Mouse (Mus musculus) midbrain, embryonic 11.5 days (tissue): Measurements from ENCODE around the gene Slc43a1. TPM values are rescaled to one million over a fixed set of nuclear protein-coding genes. Genes with fewer than 3 reads are reported as not detected.

Source experiments
- ATAC-seq: fragments of 200-750 bp; cut with Nextera tagmentation; 2 replicates; pipeline ENCODE4 v1.8.0; 2017; ENCODE audit warnings: moderate TSS enrichment, moderate library complexity; ENCODE audit not compliant: low FRiP score
- DNase-seq: peaks from one replicate; pipeline ENCODE4 v3.0.0; 2015; ENCODE audit warnings: low spot score; ENCODE audit errors: missing footprints
- H3K27ac ChIP-seq: fragments of 300-500 bp; sonication (generic); 2 replicates; pipeline ENCODE4 v1.5.1; 2014; ENCODE audit warnings: low read depth, low read length
- H3K27me3 ChIP-seq: fragments of 300-500 bp; sonication (generic); 2 replicates; pipeline ENCODE4 v1.6.1; 2014; ENCODE audit warnings: mild to moderate bottlenecking, low read length, moderate library complexity, mixed read lengths; ENCODE audit not compliant: control insufficient read depth, insufficient read depth
- H3K36me3 ChIP-seq: fragments of 300-500 bp; sonication (generic); 2 replicates; pipeline ENCODE4 v1.6.1; 2014; ENCODE audit warnings: mild to moderate bottlenecking, low read length, moderate library complexity, mixed read lengths; ENCODE audit not compliant: control insufficient read depth, insufficient read depth
- H3K4me1 ChIP-seq: fragments of 300-500 bp; sonication (generic); 2 replicates; pipeline ENCODE4 v1.6.1; 2014; ENCODE audit warnings: low read length; ENCODE audit not compliant: control insufficient read depth, insufficient read depth
- H3K4me2 ChIP-seq: fragments of 300-500 bp; sonication (generic); 2 replicates; pipeline ENCODE4 v1.6.1; 2014; ENCODE audit warnings: mild to moderate bottlenecking, moderate library complexity
- H3K4me3 ChIP-seq: fragments of 300-500 bp; sonication (generic); 2 replicates; pipeline ENCODE4 v1.5.1; 2014; ENCODE audit warnings: low read depth, low read length
- H3K9ac ChIP-seq: fragments of 300-500 bp; sonication (generic); 2 replicates; pipeline ENCODE4 v1.6.1; 2014; ENCODE audit warnings: low read length
- H3K9me3 ChIP-seq: fragments of 300-500 bp; sonication (generic); 2 replicates; pipeline ENCODE4 v1.6.1; 2016; ENCODE audit warnings: low read length; ENCODE audit not compliant: control insufficient read depth
- WGBS: fragments of 180-500 bp; shearing (Covaris S2); extraction: QIAGEN DNeasy Blood & Tissue Kit; methylation state at CpG from one replicate; pipeline ENCODE4 v1.1.7; 2014; 5-methylcytosine and 5-hydroxymethylcytosine counted together
- polyA plus RNA-seq: library from polyadenylated mRNA; unstranded; fragments of >200 nt; fragmentation: Nextera tagmentation; extraction: Ambion mirVana; gene quantifications from 2 replicates; pipeline ENCODE4 v1.2.1, GENCODE M21; 2014

Slc43a1 gene
- polyA plus RNA-seq, 1 experiment from 2014 or later = 18.6 TPM

DNA sequence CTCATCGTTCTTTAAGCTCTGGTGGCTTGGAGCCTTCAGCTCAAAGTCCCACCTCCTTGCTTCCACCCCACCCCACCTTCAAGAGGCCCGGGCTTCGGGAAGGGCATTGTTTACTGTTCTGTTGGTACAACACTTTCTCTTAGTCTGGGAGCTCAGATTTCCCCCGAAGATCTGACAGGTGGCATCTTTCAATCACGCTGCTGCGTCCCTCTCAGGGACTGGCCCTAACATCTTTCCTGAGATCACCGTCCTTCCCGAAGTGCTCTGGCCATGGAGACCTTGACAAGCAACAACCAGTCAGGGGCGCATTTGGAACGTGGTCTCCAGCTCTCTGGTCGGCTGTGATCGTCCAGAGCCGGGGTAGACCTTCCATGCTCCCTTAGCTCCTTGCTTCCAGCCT lies 16.1 kb upstream of the Slc43a1 start, which contains the start of gene Smtnl1:
Gene Smtnl1 (minus strand): TSS at position 101 of the 400 bp plus-strand sequence.
- Histone ChIP-seq H3K9ac (no peak within 1 kb of the TSS), H3K36me3 (no peaks in the 10 kb centered on the region), H3K27me3 (no peaks in the 10 kb centered on the region), H3K4me3 (no peak within 1 kb of the TSS), H3K4me2 (no peak within 1 kb of the TSS), H3K4me1 (peaks cover 2% of the 10 kb centered on the region; the same call in 1 of the 2 replicates), H3K27ac (no peak within 1 kb of the TSS), H3K9me3 (no peaks in the 10 kb centered on the region)
- DNase-seq = peak; percentile 21
- 71% methylated on average over 13 of the region's 13 CpGs for WGBS
- no peak for ATAC-seq

DNA sequence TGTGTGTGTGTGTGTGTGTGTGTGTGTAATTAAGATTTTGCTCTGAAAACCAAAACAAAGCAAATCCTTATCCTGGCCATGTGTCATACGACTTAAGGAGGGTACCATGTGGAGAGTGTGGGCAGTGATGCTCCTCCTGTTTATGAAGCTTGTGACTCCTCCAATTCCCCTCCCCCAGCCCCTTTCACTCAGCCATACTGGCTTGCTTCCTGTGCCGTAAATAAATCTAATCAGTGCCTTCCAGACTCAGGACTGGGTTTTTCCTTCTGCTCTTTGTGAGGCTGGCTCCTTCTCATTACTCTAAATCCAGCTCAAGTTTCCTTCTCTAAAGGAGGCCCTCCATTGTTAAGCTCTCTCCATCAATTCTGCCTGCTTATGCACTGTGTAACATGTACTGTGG lies 15.4 kb upstream of the Slc43a1 start:
- Histone ChIP-seq H3K27me3 (no peaks in the 10 kb centered on the region), H3K36me3 (no peaks in the 10 kb centered on the region), H3K9me3 (no peaks in the 10 kb centered on the region), H3K4me2 (no peak overlapping the region), H3K4me1 (peaks cover 4% of the 10 kb centered on the region; the same call in 1 of the 2 replicates), H3K4me3 (no peak overlapping the region), H3K9ac (no peak overlapping the region), H3K27ac (no peak overlapping the region)
- DNase-seq = peak; percentile 39
- 66% methylated on average over 2 of the region's 2 CpGs for WGBS
- ATAC-seq = no peak

DNA sequence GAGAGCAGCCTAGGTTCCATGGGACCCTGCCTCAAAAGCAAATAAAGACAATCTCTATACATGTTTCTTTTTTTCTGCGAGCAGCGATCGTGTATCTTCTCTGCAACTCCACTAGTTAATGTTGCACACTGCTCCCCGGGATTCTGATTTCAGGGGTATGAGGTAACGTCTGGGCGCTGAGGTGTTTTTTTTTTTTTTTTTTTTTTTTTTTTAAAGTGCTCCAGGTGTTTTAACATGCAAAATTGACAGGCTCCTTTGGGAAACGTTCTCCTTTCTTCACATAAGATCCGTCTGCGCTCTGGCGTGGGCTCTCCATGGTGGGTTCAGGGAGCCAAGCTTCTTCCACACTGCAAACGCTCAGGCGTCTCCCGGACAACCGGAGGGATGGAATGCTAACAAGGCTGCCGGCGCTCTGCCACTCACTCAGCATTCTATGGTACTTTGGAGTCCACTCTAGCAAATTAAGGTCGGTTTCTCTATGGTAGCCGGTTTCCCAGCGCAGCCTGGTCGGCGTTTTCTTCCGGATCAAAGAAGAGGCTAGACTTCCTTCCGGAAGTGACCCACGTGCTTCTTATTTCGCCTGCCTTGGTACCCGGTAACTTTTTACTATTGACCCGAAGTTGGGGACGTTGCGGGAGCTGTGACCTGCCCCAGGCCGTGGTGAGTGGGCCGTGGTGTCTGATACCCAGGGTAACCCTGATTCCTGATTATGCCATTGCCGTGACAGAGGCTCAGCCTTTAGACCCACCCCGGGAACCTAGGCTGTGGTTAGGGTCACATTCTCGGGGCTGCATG lies 12.0 kb upstream of the Slc43a1 start, which contains the start of gene Timm10:
Gene Timm10 (plus strand): TSS at position 510 of the 795 bp plus-strand sequence.
- H3K4me1 ChIP-seq = peaks cover 4% of the 10 kb centered on the region; the same call in 1 of the 2 replicates
- ATAC-seq (peak; percentile 90), DNase-seq (peak; percentile 97)
- H3K27ac ChIP-seq = no peak within 1 kb of the TSS
- H3K4me3 ChIP-seq = peak within 1 kb of the TSS; percentile 70
- WGBS = under 1% methylated on average over 34 of the region's 34 CpGs
- no peaks in the 10 kb centered on the region for H3K27me3 ChIP-seq
- no peaks in the 10 kb centered on the region for H3K36me3 ChIP-seq
- peak within 1 kb of the TSS; percentile 82 for H3K4me2 ChIP-seq
- no peaks in the 10 kb centered on the region for H3K9me3 ChIP-seq
- peak within 1 kb of the TSS; percentile 68 for H3K9ac ChIP-seq

DNA sequence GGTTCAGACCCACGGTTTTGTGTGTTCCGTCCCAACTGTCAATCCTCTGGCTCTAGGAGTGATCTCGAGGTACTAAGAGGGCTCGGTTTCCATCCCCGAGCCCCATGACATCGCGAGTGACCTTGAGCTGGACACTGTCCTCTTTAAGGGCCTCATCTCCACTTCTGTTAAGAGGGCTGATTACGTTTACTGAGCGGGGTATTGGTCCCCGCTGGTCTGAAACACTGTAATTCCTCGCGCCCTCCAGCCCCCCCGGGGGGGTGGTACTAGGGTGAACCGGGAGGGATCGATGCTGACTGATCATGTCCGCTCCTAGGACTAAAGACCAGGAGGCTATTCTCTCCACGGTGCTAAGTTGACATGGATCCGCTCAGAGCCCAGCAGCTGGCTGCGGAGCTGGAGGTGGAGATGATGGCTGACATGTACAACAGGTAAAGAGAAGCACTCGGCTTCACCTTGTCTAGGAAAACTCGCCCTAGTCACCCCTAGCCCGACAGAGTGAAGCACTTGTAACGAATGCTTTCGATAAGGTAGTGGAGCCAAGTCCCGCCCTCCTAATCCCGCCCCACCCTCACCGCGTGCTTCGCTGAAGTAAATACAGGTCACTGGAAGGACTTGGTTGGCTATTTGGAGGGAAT lies 11.2 kb upstream of the Slc43a1 start:
- no peaks in the 10 kb centered on the region for H3K36me3 ChIP-seq
- H3K27me3 ChIP-seq = no peaks in the 10 kb centered on the region
- H3K27ac ChIP-seq = no peak overlapping the region
- ATAC-seq (no peak; the same call in none of the 2 replicates), DNase-seq (no peak)
- under 1% methylated on average over 29 of the region's 29 CpGs for WGBS
- peak overlapping the region; percentile 68 for H3K9ac ChIP-seq
- H3K4me3 ChIP-seq = peak overlapping the region; percentile 70
- peak overlapping the region; percentile 82 for H3K4me2 ChIP-seq
- H3K9me3 ChIP-seq = no peaks in the 10 kb centered on the region
- peaks cover 4% of the 10 kb centered on the region; the same call in 1 of the 2 replicates for H3K4me1 ChIP-seq

GRCm38 (mm10) chr2:84831666-84832391 lies 6.8 kb upstream of the Slc43a1 start:
- Histone ChIP-seq H3K4me1 (peaks cover 4% of the 10 kb centered on the region; the same call in 1 of the 2 replicates), H3K27ac (no peak overlapping the region), H3K36me3 (no peaks in the 10 kb centered on the region), H3K4me3 (no peak overlapping the region), H3K4me2 (no peak overlapping the region), H3K9ac (no peak overlapping the region), H3K9me3 (no peaks in the 10 kb centered on the region), H3K27me3 (no peaks in the 10 kb centered on the region)
- 38% methylated on average over 10 of the region's 10 CpGs for WGBS
- DNase-seq = peak; percentile 99
- peak; percentile 62 for ATAC-seq

DNA sequence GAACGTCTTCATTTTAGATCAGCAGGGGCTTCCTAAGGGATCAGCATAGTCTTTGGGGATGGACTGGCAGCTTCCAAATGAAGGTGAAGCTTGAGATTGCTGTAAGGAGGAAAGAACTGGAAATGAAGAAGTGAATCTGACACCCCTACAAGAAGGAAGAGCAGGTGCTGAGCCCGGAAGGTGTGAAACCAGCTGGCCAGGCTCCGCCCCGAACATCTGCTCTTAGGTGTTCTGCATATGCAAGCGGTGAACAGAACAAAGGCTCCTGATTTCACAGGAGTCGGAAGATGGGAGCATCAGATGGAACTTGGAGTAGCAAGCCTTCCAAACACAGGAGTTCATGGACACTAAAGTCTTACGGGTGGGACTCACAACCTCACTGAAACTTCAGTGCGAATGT lies 1.5 kb upstream of the Slc43a1 start:
- Histone ChIP-seq H3K4me2 (no peak overlapping the region), H3K4me1 (peaks cover 14% of the 10 kb centered on the region), H3K27me3 (peaks cover 19% of the 10 kb centered on the region), H3K9me3 (no peaks in the 10 kb centered on the region), H3K27ac (no peak overlapping the region), H3K36me3 (no peaks in the 10 kb centered on the region), H3K4me3 (no peak overlapping the region), H3K9ac (no peak overlapping the region)
- DNase-seq (peak; percentile 76), ATAC-seq (no peak)
- WGBS = 69% methylated on average over 8 of the region's 8 CpGs

- Histone ChIP-seq H3K4me3 (no peak overlapping the region), H3K27me3 (peaks cover 19% of the 10 kb centered on the region), H3K9ac (no peak overlapping the region), H3K4me1 (peaks cover 14% of the 10 kb centered on the region), H3K27ac (no peak overlapping the region), H3K36me3 (no peaks in the 10 kb centered on the region), H3K9me3 (no peaks in the 10 kb centered on the region), H3K4me2 (no peak overlapping the region)
- ATAC-seq (no peak), DNase-seq (peak; percentile 75)
- WGBS = 28% methylated on average over 9 of the region's 9 CpGs
Observed at GRCm38 (mm10) chr2:84837817-84838592, 645 bp upstream of the Slc43a1 start.
